Mouse (Mus musculus): ENCODE results near the gene Parp14.

DNA sequence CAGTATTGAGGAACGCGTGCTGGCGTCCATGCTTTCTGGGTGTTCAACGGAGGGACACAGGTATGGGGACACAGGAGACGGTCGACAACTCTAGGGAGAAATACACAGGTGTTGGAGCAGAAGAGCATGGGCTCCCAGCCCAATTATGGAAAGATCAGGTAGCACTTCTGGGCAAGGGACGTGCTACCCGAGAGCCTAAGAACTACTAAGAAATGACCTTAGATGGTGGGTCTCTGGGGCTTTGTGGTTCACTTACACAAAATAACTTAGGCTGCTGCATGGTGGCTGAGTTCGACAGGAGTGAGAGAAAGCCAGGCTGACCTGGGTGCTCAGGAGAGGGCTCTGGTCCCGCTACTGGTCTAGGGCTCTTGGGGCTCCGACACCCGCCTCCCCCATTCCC, 554 bp upstream of the Parp14 start:
- no peak for TF ChIP-seq ETS1 (conservative IDR thresholded peaks at IDR 0.05; ENCODE audit: low read depth, low read length)
- peak; percentile 13; the same call in 1 of the 2 replicates for TF ChIP-seq NRF1 (IDR thresholded peaks at IDR 0.05; ENCODE audit: low read depth, low read length)
- TF ChIP-seq MYC (IDR thresholded peaks at IDR 0.05; ENCODE audit: low read depth, low read length) = no peak
- TF ChIP-seq CTCF (conservative IDR thresholded peaks at IDR 0.05 in 1 of 2, IDR thresholded peaks at IDR 0.05 in 1 of 2; ENCODE audit: low read depth in 2 of 2, low read length in 2 of 2) = no peak
- no peak for TF ChIP-seq POLR2A (IDR thresholded peaks at IDR 0.05; ENCODE audit: low read depth, low read length)
- no peak; the same call in 1 of the 2 replicates for TF ChIP-seq EP300 (IDR thresholded peaks at IDR 0.05; ENCODE audit: low read length)
- no peak for TF ChIP-seq ZKSCAN1 (IDR thresholded peaks at IDR 0.05; ENCODE audit: borderline replicate concordance, low read depth, low read length)
- TF ChIP-seq MAFK (IDR thresholded peaks at IDR 0.05; ENCODE audit: insufficient replicate concordance, low read length) = no peak
- no peak for TF ChIP-seq HCFC1 (IDR thresholded peaks at IDR 0.05; ENCODE audit: low read depth, low read length)
- no peak for TF ChIP-seq POLR2AphosphoS2 (IDR thresholded peaks at IDR 0.05; ENCODE audit: low read depth, low read length)
- no peak for TF ChIP-seq MAZ (IDR thresholded peaks at IDR 0.05; ENCODE audit: low read depth, low read length)
- TF ChIP-seq ELF1 (IDR thresholded peaks at IDR 0.05; ENCODE audit: low read depth, low read length) = no peak
